Mouse (Mus musculus): ENCODE measurements around the gene Prl2c1.
"Not testable (repeated sequence)": the region's sequence is repeated elsewhere in the genome, so short reads cannot be mapped to it uniquely, and the experiment has no call there.

The Prl2c1 gene

DNA sequence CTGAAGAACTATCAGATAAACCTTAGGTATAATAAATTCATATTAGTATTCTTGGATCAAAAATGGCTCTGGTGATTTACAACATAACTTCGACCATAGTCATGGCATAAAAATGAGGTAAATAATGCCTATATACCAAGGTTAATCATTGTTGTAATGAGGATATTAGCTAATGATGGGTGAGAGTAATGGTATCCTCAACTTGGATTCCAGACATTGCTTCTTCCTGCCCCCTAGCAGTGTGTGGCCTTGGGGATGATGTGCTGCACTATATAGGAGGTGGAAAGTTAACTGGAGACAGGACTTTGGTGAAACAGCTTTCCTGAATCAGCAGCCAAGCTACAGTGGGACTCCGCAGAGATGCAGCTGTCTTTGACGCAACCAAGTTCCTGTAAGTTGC lies at the start of gene Prl2c1:
Gene Prl2c1, plus strand, starts transcription at position 301 of the 400 bp plus-strand sequence.
- no peak for DNase-seq (ENCODE audit: low read depth)

GRCm38 (mm10) chr13:27801354-27801753 lies 47.8 kb upstream of the Prl2c1 start, which contains the start of gene Prl2a1:
TSS of gene Prl2a1 (plus strand) at chr13:27801654.
- DNase-seq (ENCODE audit: low read depth): no peak

DNA sequence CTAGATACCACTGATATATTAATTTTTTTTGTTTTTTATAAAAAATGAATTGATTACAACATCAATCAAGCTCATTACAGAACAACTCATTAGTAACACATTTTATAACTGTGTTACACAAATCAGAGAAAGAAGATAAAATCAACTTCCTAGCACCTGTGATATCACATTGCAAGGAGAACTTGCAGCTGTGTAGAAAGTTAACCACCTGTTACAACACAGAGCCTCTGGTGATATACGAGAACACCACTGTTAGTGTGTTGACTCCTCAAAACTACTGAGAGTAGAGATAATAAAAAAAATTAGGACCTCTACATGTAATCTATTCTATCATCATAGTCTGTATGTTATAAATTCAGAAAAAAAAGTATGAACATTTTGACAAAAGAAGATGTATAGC lies 46.4 kb upstream of the Prl2c1 start:
- no peak for DNase-seq (ENCODE audit: low read depth)

GRCm38 (mm10) chr13:27904236-27904635 lies 55.1 kb downstream of the Prl2c1 start:
- not testable (repeated sequence) for DNase-seq (ENCODE audit: low read depth)

Measured in naive thymus-derived CD4-positive, alpha-beta T cell, adult 2 months (primary cell).